Mouse (Mus musculus): ENCODE measurements around the gene Rph3a. TPM values are rescaled to one million over a fixed set of nuclear protein-coding genes. Genes with fewer than 3 reads are reported as not detected.
"Not testable (repeated sequence)": the region's sequence is repeated elsewhere in the genome, so short reads cannot be mapped to it uniquely, and the experiment has no call there.

Rph3a gene
- total RNA-seq, 4 experiments from 2014 or later = 199 to 216 (median 211) TPM

GRCm38 (mm10) chr5:120919156-120919935, 90.5 kb downstream of the Rph3a start:
- not testable (repeated sequence) for DNase-seq (ENCODE audit: low spot score in 2 of 2)

- DNase-seq (ENCODE audit: low spot score in 2 of 2) = not testable (repeated sequence)
Measured at GRCm38 (mm10) chr5:120914204-120914603, 95.7 kb downstream of the Rph3a start, which contains the start of gene Oas1d. Oas1d (plus strand) TSS chr5:120914536.

DNA sequence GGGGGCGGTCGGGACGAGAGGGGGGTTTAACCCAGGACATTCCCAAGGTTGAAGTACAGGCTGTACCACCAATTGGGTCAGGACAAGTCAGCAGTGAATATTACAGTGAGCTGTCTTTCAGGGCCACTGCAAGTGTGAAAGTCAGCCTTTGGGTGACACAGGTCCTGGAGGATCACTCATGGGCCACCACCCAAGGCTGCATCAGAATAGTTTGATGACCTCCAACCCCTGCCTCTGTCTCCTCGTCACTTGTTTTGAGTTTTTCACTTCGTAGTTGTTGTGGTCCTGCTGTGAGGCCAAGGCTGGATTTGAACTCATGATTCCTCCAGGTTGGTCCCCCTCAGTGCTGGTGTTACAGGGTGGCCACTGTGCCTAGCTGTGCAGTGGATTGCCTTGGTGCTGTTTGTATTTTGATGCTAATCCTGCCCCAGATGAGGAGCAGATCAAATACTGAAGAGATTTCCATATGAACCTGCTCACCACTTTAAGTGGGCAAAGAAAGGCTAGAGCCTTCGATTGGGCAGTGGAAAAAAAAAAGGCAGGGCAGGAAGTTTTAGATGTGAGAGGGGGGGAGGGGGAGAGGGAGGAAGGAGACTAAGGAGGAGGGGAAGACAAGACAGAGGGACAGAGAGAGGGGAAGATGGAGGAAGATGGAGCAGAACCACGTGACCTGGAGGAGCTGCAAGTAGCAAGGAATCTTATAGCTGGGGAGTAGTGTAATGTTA, 101.5 kb downstream of the Rph3a start:
- no peak for DNase-seq (ENCODE audit: low spot score in 2 of 2)

GRCm38 (mm10) chr5:120906791-120907733, 102.8 kb downstream of the Rph3a start, which contains the start of gene Oas1a:
Oas1a (minus strand) TSS chr5:120907521.
- not testable (repeated sequence) for DNase-seq (ENCODE audit: low spot score in 2 of 2)

DNA sequence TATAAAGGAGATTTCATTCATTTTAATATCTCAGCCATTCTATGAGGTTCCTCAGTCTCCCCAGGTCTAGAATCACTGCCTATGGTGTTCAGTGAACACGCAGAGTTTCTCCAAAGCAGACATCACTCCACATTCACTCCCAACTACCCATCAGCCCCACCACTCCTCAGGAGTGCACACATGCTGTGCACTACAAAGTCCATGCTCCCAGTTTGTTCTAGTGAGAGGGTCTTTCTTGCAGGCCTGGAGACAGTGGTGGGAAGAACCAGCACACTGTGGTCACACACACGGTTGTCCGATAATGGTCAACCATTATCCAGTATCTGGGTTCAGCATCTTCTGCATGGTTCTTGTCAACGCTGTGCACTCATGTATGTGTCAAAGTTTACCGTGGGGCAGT, 107.8 kb downstream of the Rph3a start:
- no peak for DNase-seq (ENCODE audit: low spot score in 2 of 2)

DNA sequence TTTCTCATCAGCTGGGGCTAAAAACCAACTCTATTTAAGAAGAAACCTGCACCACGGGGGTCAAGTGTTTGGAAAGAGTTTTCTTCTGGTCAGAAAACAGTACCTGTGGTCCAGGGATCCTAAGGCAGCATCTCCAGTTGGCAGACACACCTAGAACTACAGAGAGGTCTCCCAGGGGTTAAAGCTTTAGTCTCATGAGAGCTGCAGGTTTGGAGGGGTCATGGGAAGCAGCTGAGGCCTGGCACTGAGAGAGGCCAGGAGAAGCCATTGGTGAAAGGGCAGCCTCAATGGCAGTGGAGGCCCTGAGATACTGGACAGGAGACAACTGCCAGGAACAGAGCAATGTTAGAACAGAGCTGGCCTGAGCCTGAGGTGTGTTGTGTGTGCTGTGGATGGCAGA, 109.2 kb downstream of the Rph3a start:
- no peak for DNase-seq (ENCODE audit: low spot score in 2 of 2)

GRCm38 (mm10) chr5:120898726-120899125, 111.2 kb downstream of the Rph3a start:
- DNase-seq (ENCODE audit: low spot score in 2 of 2) = no peak

DNA sequence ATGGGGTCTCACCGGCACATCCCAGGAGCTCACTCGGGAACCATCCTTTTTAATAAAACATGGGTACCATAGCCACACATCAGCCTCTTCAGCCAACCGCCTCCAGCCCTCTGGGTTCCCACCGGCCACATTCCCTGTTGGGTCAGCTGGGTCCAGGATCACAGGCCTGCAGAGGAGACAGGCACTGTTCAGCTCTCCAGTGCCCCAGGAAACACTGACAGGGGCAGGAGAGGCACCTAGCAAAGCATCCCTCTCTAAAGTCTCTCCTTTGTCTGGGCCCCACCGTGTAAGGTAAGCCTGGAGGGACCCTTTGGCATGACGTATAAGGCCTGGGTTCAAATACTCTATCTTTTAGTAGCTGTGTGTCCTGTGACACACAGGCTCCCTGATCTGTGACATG, 111.6 kb downstream of the Rph3a start:
- no peak for DNase-seq (ENCODE audit: low spot score in 2 of 2)

GRCm38 (mm10) chr5:120895231-120895900, 114.5 kb downstream of the Rph3a start:
- no peak for DNase-seq (ENCODE audit: low spot score in 2 of 2)

DNA sequence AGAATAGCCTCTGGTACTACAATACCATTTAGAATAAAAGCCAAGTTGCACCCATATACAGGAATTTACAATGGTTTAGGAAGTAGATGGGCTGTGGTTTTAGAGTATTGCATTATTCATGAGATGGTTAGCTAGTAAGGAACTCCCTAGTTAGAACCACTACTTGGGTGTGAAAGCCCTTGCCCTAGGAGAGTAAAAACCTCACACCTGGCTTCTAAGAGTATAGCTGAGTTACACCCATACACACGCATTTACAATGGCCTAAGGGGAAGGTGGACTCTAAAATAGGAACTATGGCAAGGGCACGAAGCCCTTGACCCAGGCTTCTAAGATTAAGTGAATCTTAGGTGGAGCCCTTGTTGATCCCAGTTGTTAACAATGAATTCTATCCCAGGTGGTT, 115.2 kb downstream of the Rph3a start:
- DNase-seq (ENCODE audit: low spot score in 2 of 2) = not testable (repeated sequence)

DNA sequence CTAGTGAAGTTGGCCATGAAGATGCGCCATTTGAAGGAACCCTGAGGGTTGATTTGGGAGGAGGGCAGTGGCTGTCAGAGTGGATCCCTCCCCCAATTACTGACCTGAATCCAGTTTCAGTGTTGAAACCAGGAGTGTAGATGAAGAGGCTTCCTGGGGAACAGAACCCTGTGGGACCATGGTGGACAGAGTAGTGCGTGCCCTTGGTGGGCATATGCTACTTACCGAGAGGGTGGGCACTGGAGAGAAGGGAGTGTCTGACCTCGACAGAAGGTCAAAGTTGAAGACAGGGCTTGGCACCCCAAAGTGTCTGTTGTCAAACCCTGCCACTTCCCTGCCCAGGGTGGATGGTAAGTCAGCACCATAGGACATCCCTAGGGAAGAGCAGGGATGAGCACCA, 116.0 kb downstream of the Rph3a start:
- DNase-seq (ENCODE audit: low spot score in 2 of 2) = not testable (repeated sequence)

GRCm38 (mm10) chr5:120892243-120892660, 117.6 kb downstream of the Rph3a start:
- DNase-seq (ENCODE audit: low spot score in 2 of 2) = no peak

GRCm38 (mm10) chr5:120891566-120892242, 118.2 kb downstream of the Rph3a start:
- not testable (repeated sequence) for DNase-seq (ENCODE audit: low spot score in 2 of 2)

GRCm38 (mm10) chr5:120890991-120891390, 118.9 kb downstream of the Rph3a start:
- DNase-seq (ENCODE audit: low spot score in 2 of 2) = no peak

Other genes with a start within 250 kb of the Rph3a start
- under 1 TPM in 2 of 4 experiments, not detected in 2; 0.09 to 0.30 TPM for gene Oas3, start 232.4 kb downstream of the Rph3a start, total RNA-seq (2022)
- not detected for gene Oas1e, start 214.6 kb downstream of the Rph3a start, total RNA-seq (2022)
- gene Oas1c, start 197.6 kb downstream of the Rph3a start, total RNA-seq (2022) = 1 to 10 TPM in 1 of 4 experiments, under 1 TPM in 3; 0.12 to 1.2 (median 0.65) TPM
- not detected for gene Oas1f, start 162.7 kb downstream of the Rph3a start, total RNA-seq (2022)
- gene Oas1h, start 148.7 kb downstream of the Rph3a start, total RNA-seq (2022) = not detected
- gene Oas1g, start 122.5 kb downstream of the Rph3a start, total RNA-seq (2022) = under 1 TPM in 1 of 4 experiments, not detected in 3; 0.84 TPM
- gene Oas1a, start 102.6 kb downstream of the Rph3a start, total RNA-seq (2022) = 1 to 10 TPM in 2 of 4 experiments, under 1 TPM in 2; 0.31 to 2.4 (median 0.74) TPM
- not detected for gene Oas1d, start 95.6 kb downstream of the Rph3a start, total RNA-seq (2022)
- 100 to 1,000 TPM in 2 of 4 experiments, 10 to 100 TPM in 2; 97.1 to 101 (median 99.7) TPM for gene Ptpn11, start 181.3 kb upstream of the Rph3a start, total RNA-seq (2022)
- 100 to 1,000 TPM; 517 to 564 (median 525) TPM for gene Rpl6, start 194.4 kb upstream of the Rph3a start, total RNA-seq (2022)
- 100 to 1,000 TPM; 147 to 191 (median 153) TPM for gene Hectd4, start 210.1 kb upstream of the Rph3a start, total RNA-seq (2022)

Data from layer of hippocampus, adult 8-10 months (tissue).